Comparison of ENCODE assay signal across 8 mouse cellular contexts in genomic region chr8:10945939-10946740, GRCm38 (mm10).
DNase-seq lines count a peak whose midpoint lies in the region; ATAC-seq and TF ChIP-seq lines count a peak whose summit lies in the region.

No protein-coding gene starts in this region.

- no peaks in the 10 kb centered on the region for H3K9me3 ChIP-seq in erythroblast, embryonic 14.5 days (ENCODE audit: control insufficient read depth, low read length)
- H3K9me3 ChIP-seq in heart, embryonic 11.5 days (replicated peaks; ENCODE audit: control insufficient read depth, low read length): no peaks in the 10 kb centered on the region
- no peaks in the 10 kb centered on the region for H3K9me3 ChIP-seq in kidney, embryonic 15.5 days (replicated peaks)
- H3K9me3 ChIP-seq in liver, embryonic 12.5 days (replicated peaks): no peaks in the 10 kb centered on the region

- DNase-seq in A20 (ENCODE audit: low read depth, low spot score): peak; percentile 89
- DNase-seq in adrenal gland, postnatal 10 days: peak; percentile 95
- DNase-seq in splenic B cell, adult 2 months (ENCODE audit: low read depth, low spot score): peak; percentile 79

- TF ChIP-seq POLR2A in myocyte (IDR thresholded peaks at IDR 0.05; ENCODE audit: insufficient read length, low read depth): peak; percentile 77

- H3K4me3 ChIP-seq in erythroblast, embryonic 14.5 days (replicated peaks): peak overlapping the region; percentile 33
- no peak overlapping the region for H3K4me3 ChIP-seq in heart, embryonic 11.5 days (ENCODE audit: low read depth, low read length)
- H3K4me3 ChIP-seq in kidney, embryonic 15.5 days (replicated peaks): 0 out of 2 replicates have a peak overlapping the region, but pooled peaks have one; percentile 6
- H3K4me3 ChIP-seq in liver, embryonic 12.5 days: peak overlapping the region; percentile 29
- H3K4me3 ChIP-seq in myocyte: peak overlapping the region; percentile 2

- peak overlapping the region; percentile 78 for H3K27ac ChIP-seq in heart, embryonic 11.5 days (ENCODE audit: low read depth, low read length)
- H3K27ac ChIP-seq in kidney, embryonic 15.5 days: peak overlapping the region; percentile 86
- H3K27ac ChIP-seq in liver, embryonic 12.5 days: peak overlapping the region; percentile 65

- peak overlapping the region; percentile 60 for H3K4me2 ChIP-seq in heart, embryonic 11.5 days
- peak overlapping the region; percentile 46 for H3K4me2 ChIP-seq in kidney, embryonic 15.5 days
- H3K4me2 ChIP-seq in liver, embryonic 12.5 days: peak overlapping the region; percentile 68
- H3K4me2 ChIP-seq in myocyte (ENCODE audit: low read depth): peak overlapping the region; percentile 92

- H3K79me2 ChIP-seq in myocyte (ENCODE audit: control insufficient read depth, insufficient read depth): no peaks in the 10 kb centered on the region

- peaks cover 18% of the 10 kb centered on the region for H3K4me1 ChIP-seq in erythroblast, embryonic 14.5 days (ENCODE audit: control insufficient read depth)
- peaks cover 32% of the 10 kb centered on the region for H3K4me1 ChIP-seq in heart, embryonic 11.5 days (ENCODE audit: control insufficient read depth, insufficient read depth, low read length)
- peaks cover 54% of the 10 kb centered on the region for H3K4me1 ChIP-seq in kidney, embryonic 15.5 days
- H3K4me1 ChIP-seq in liver, embryonic 12.5 days: peaks cover 38% of the 10 kb centered on the region

- H3K27me3 ChIP-seq in erythroblast, embryonic 14.5 days (ENCODE audit: control insufficient read depth): no peaks in the 10 kb centered on the region
- no peaks in the 10 kb centered on the region for H3K27me3 ChIP-seq in heart, embryonic 11.5 days (ENCODE audit: control insufficient read depth, insufficient read depth, low read length)
- peaks cover 14% of the 10 kb centered on the region; the same call in 1 of the 2 replicates for H3K27me3 ChIP-seq in kidney, embryonic 15.5 days
- peaks cover 15% of the 10 kb centered on the region for H3K27me3 ChIP-seq in liver, embryonic 12.5 days (replicated peaks)
- H3K27me3 ChIP-seq in myocyte (ENCODE audit: control insufficient read depth, insufficient read depth, insufficient read length): no peaks in the 10 kb centered on the region
- no peaks in the 10 kb centered on the region for H3K27me3 ChIP-seq in splenic B cell, adult 2 months (ENCODE audit: control insufficient read depth, insufficient read depth, low read length, poor library complexity, severe bottlenecking)

- peak; percentile 85 for ATAC-seq in heart, embryonic 11.5 days (replicated peaks; ENCODE audit: insufficient number of reproducible peaks, low FRiP score, low TSS enrichment)
- peak; percentile 91 for ATAC-seq in kidney, embryonic 15.5 days (replicated peaks; ENCODE audit: low FRiP score)
- peak; percentile 85 for ATAC-seq in liver, embryonic 12.5 days

- H3ac ChIP-seq in myocyte (ENCODE audit: control insufficient read depth, insufficient read length): no peak overlapping the region

- WGBS in heart, embryonic 11.5 days (ENCODE audit: insufficient replicate concordance): 8% methylated on average over 23 of the region's 23 CpGs
- 4% methylated on average over 23 of the region's 23 CpGs for WGBS in kidney, embryonic 15.5 days
- 4% methylated on average over 23 of the region's 23 CpGs for WGBS in liver, embryonic 12.5 days (ENCODE audit: insufficient replicate concordance)

- no peaks in the 10 kb centered on the region for H3K36me3 ChIP-seq in erythroblast, embryonic 14.5 days (ENCODE audit: control insufficient read depth)
- H3K36me3 ChIP-seq in heart, embryonic 11.5 days (ENCODE audit: control insufficient read depth, insufficient read depth, low read length): no peaks in the 10 kb centered on the region
- H3K36me3 ChIP-seq in kidney, embryonic 15.5 days: no peaks in the 10 kb centered on the region
- H3K36me3 ChIP-seq in liver, embryonic 12.5 days: no peaks in the 10 kb centered on the region
- no peaks in the 10 kb centered on the region for H3K36me3 ChIP-seq in myocyte (ENCODE audit: control insufficient read depth, insufficient read depth)
- H3K36me3 ChIP-seq in splenic B cell, adult 2 months (ENCODE audit: control insufficient read depth, insufficient read depth, low read length, poor library complexity, severe bottlenecking): no peaks in the 10 kb centered on the region

- peak overlapping the region; percentile 34; the same call in 1 of the 2 replicates for H3K9ac ChIP-seq in heart, embryonic 11.5 days (ENCODE audit: low read depth, low read length)
- no peak overlapping the region for H3K9ac ChIP-seq in kidney, embryonic 15.5 days
- peak overlapping the region; percentile 36; the same call in 1 of the 2 replicates for H3K9ac ChIP-seq in liver, embryonic 12.5 days

TF ChIP-seq in myocyte, 11 proteins besides CTCF, POLR2A, EP300 and RAD21:
- TF ChIP-seq TCF12 (IDR thresholded peaks at IDR 0.05; ENCODE audit: insufficient read depth, poor library complexity, severe bottlenecking) (no peak), SRF (IDR thresholded peaks at IDR 0.05; ENCODE audit: control insufficient read depth, insufficient read length, low read depth) (peak; percentile 62), MYOD1 (IDR thresholded peaks at IDR 0.05; ENCODE audit: control insufficient read depth in 1 of 3, insufficient read length in 2 of 3, low read depth in 2 of 3) (peak in 2 of 3 experiments; percentile 80 to 88), REST (IDR thresholded peaks at IDR 0.05; ENCODE audit: insufficient read depth, insufficient read length) (no peak), POLR2AphosphoS2 (IDR thresholded peaks at IDR 0.05; ENCODE audit: insufficient read length, low read depth) (peak; percentile 73), MYOG (IDR thresholded peaks at IDR 0.05; ENCODE audit: control insufficient read depth in 1 of 3, insufficient read depth in 1 of 3, insufficient read length in 2 of 3, low read depth in 2 of 3) (peak in 2 of 3 experiments; percentile 57 to 84)
